Mouse (Mus musculus) natural killer cell, adult 2 months (primary cell): ENCODE results near the gene Ppp1r12a.
"Not testable (repeated sequence)": the region's sequence is repeated elsewhere in the genome, so short reads cannot be mapped to it uniquely, and the experiment has no call there.

Experiments
- DNase-seq, 2 experiments: peaks; one replicate each; pipeline ENCODE4 v3.0.0; 2022; ENCODE audit warnings: low spot score in 2 of 2

The Ppp1r12a gene

DNA sequence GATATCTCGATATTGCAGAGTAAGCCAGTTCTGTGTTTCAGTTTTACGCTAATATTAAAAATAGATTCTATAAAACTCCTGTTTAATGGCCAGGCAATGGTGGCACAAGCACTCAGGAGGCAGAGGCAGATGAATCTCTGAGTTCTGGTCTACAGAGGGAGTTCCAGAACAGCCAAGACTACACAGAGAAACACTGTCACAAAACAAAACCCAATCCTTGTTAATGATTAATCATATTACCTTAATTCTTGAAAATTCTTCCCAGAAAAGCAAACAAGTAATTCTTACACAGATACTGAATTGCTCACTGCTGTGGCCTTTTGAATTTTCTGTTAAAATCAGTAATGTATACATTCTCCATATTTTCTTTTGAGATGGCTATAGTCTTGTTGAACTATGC is 37.0 kb downstream of the Ppp1r12a start:
- DNase-seq, result no peak

DNA sequence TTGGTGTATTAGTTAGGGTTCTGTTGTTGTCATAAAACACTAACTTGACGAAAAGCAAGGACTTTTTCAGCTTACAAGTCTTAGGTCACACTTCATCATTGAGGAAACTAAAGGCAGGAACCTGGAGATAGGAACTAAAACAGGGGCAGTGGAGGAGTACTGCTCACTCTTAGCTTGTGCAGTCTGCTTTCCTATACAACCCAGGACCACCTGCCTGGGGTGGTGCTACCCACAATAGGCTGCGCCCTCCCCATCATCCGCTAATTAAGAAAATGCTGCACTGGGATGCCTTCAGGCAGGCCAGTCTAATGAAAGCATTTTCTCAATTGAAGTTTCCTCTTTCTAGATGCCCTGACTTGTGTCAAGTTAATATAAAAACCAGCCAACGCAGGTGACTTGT is 40.1 kb downstream of the Ppp1r12a start:
- DNase-seq, result no peak

DNA sequence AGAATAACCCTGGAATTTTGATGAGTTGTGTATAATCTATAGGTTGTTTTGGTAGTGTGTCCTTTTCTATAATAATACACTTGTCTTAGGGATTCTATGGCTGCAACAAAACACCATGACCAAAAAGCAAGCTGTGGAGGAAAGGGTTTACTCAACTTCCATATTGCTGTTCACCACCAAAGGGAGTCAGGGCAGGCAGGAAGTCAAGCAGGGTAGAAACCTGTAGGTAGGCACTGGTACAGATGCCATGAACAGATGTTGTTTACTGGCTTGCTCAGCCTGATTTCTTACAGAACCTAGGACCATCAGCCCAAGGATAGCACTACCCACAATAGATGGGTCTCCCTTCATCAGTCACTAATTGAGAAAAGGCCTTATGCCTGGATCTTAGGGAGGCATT is 41.4 kb downstream of the Ppp1r12a start:
- DNase-seq, result no peak

DNA sequence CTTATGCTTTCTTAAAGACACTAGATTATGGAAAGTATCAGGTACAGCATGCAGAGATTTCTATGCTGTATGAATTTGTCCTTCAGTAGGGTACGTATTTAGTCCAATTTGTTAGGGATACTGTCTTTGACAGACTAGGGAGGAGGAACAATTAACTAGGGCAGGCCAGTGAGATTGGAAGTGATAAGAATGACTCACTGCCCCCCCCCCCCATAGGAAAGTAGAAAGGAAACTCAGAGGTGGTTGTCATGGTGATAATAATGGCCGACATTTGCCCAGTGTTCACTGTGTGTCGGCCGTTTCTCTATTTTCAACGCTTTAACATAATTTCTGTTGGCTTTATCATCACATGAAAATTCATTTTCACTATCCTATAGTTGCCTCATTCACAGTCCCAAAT is 47.4 kb downstream of the Ppp1r12a start:
- no peak for DNase-seq

DNA sequence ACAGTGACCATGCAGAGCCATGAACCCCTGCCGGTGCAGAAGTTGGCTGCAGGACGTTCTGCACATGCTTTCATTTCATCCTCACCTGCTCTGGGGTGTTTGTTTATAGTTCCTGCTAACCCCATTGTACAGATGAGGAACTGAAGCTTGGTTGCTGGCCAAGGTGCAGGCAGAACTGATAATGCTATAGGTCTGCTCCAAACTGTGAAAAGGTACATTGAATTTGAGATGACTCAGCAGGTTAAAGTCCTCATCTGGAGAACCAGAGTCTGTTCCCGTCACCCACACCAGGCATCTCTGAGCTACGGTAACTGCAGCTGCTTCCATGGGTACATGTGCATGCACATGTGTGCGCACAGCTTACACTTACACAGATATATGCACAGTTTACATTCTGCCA is 62.4 kb downstream of the Ppp1r12a start:
- no peak for DNase-seq

DNA sequence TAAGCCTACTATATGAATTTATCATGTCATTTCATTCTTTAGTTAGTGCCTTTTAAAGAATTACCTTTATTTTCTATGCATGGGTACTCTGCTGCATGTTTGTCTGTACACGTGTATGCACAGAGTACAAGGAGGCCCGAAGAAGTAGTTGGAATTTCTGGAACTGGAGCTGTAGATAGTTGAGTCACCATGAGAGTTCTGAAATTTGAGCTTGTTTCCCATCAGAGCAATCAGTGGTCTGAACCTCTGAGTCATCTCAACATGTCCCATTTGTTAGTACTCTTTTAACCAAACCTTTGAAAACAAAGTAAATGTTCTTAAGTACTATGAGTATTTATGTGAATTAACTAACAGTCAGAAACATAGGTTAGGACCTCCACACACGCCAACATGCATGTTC is 75.1 kb downstream of the Ppp1r12a start:
- no peak for DNase-seq

DNA sequence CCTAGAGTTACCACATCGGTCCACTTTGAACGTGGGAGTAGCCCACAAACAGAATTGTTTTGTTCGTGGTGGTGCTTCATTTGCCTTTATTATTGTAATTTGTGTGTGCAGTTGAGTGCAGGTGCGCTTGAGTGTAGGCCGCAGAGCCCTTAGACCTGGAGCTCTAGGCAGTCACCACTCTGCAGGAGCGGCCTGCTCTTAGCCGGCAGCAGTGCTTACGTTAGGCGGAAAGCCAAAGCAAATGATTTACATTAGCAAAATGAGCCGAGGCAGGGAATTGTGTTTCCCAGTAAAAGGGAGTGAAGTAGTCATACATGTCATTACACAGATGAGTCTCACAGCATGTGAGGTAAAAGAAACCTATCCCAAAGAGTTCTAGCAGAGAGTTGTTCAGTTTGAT is 77.1 kb downstream of the Ppp1r12a start:
- no peak for DNase-seq

DNA sequence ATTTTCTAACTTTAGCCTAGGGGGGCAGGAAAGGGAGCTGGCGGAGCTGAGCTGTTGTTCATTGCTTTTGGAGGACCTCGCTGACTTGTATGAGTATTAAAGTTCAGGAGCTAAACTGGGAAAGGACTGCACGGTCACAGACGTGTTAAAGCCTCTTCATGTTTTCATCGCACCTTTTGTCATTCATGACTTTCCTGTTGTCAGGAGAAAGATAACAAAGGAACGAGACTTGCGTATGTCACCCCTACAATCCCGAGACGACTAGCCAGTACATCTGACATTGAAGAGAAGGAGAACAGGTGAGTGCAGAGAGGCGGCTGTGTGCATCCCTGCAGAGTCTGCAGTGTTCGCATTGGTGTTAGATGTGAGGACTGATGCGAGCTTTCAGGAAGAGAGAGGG is 88.7 kb downstream of the Ppp1r12a start:
- DNase-seq, result no peak

DNA sequence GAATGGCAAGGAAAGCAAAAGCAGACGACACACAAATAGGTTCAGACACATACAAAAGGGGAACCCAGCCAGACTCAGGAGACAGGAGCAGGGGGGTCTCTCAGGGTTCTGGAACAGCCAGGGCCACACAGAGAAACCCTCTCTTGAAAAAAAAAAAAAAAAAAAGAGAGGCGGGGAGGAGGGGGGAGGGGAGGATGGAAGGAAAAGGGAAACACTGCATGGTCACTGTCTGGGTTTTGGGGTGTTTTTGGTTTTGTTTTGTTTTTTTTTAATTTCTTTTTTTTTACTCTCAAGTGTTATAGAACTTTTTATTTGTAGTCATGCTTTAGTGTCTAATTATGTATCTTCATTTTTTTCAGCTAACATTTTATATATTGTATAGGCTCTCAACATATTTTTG is 89.2 kb downstream of the Ppp1r12a start:
- no peak for DNase-seq

DNA sequence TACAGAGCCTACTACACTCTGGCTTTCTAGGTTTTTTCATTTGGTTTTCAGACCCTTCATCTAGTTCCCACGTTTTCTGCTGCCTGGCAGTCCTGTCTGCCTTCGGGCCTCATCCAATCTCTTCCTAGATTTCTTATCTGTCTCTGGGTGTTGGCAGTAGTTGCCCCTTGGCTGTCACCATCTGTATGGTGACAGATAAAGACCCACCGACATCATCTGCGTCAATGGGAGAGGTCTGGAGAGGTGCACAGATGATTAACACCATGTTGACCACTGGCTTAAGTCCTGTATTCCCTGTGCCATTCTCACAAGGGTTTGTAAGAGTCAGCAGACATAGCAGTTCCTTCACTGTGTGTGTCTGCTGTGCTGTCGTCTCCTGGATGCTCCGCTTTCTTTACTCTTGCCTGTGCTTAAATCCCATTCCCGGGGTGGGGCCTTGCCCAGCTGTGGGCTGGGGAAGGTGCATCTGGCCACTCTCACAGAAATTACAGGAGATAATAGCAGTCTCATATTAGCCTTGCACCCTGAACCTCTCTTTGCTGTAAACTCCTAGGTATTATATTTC is 93.9 kb downstream of the Ppp1r12a start:
- DNase-seq, result no peak

DNA sequence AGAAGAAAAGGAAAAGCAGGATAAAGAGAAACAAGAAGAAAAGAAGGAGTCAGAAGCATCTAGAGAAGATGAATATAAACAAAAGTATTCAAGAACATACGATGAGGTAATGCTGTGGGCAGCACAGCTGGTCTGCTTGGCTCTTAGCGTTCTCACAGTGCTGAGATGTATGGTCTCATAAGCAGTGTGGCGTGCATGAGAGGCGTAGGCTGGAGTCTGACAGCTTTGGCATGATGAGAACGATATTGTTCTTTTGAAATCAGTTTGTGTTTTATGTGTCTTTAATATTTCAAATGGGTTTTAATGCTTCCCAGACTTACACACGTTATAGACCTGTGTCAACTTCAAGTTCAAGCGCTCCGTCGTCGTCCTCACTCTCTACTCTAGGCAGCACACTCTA is 98.9 kb downstream of the Ppp1r12a start:
- DNase-seq, result no peak

DNA sequence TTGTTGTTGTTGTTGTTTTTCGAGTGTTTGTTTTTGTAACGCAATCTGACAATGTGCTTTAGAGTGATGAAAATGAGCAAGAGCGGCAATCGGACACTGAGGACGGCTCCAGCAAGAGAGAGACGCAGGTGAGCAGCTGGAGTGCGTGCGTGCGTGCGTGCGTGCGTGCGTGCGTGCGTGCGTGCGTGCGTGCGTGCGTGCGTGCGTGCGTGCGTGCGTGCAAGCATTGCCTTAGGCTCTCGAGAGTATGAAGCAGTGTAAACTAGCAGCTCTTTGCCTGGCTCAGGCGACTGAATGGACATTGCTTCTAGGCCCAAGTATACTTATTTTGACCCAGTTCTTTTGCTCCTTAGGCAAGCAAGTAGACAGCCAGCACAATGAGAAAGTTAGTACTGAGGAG is 102.6 kb downstream of the Ppp1r12a start:
- no peak for DNase-seq

DNA sequence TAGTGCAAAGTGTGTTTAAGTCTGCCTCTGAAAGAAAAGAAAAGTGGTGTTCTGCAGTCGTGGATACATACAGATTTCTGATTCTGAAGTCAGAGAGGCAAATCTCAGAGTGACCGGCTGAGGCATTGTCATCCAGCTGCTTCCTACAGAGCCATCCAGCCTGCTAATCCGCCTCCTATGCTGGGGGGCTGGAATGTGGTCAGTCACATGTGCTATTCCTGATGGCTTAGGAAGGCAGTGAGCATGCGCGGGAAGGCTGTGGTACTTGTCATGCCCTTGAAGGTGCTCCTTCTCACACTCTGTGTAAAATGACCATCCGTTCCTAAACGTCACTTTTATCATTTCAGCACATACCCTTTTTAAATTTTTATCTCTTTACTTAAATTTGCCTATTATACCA is 109.2 kb downstream of the Ppp1r12a start:
- no peak for DNase-seq

DNA sequence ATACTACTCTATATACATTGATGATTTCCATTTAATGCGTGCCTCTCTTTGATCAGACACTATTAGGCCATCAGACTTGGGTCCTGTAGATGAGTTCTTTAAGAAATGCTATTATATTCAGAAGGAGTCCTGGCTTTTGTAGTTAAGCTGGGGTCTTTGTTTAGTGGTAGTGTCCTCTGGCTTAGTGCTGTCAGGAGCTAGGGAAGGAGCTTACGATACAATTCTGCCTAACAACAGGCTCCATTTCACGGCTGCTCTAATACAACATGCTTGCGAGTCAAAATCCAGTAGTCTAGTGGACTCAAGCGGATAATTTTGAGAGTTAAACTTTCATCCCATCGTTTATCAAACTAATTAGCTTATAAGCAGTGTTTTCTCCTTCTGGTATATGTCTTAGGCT is 114.7 kb downstream of the Ppp1r12a start:
- no peak for DNase-seq

DNA sequence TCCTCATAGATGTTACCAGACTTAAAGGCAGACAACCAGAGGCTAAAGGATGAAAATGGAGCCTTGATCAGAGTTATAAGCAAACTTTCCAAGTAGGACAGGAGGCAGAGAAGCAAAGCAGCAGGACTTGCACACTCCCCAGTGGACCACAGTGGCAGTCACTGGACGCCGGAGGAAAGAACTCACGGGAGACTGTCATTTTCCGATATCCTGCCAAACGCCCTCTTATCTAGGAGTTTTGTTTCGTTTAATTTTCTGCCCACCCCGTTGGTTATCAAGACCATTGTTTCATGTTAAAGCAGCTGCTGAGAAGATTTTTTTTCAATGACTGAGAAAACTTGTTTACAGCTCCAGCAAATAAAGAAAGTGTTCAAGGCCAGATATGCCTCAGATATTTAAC is 115.2 kb downstream of the Ppp1r12a start:
- no peak for DNase-seq

DNA sequence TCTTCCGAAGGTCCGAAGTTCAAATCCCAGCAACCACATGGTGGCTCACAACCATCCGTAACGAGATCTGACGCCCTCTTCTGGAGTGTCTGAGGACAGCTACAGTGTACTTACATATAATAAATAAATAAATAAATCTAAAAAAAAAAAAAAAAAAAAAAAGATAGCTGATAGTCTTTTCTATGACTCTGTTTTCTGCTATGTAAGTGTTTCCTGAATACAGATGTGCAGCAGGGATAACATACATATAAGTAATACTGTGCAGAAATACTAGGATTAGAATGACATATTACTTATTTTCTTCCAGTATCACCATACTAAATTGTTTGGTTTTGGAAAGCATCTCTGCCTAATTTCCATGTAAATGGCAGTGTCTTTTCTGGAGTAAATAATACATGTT is 119.1 kb downstream of the Ppp1r12a start:
- DNase-seq, result not testable (repeated sequence)

DNA sequence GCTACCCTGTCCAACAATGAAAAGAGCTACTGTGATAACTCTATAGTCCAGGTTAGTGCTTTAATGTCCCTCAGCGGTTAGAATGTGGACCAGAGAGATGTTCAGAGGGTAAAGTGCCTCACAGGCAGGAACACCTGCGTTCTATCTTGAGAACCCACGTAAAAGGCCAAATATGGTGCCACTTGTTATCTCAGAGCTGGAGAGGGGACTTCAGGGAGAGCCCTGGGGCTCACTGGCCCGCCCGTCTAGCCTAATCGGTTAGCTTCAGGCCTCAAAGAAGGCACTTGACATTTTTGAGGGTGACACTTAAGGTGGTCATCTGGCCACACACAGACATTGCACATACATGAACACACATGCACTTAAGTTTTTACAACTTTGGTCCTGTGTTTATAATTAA is 120.4 kb downstream of the Ppp1r12a start:
- DNase-seq, result no peak

DNA sequence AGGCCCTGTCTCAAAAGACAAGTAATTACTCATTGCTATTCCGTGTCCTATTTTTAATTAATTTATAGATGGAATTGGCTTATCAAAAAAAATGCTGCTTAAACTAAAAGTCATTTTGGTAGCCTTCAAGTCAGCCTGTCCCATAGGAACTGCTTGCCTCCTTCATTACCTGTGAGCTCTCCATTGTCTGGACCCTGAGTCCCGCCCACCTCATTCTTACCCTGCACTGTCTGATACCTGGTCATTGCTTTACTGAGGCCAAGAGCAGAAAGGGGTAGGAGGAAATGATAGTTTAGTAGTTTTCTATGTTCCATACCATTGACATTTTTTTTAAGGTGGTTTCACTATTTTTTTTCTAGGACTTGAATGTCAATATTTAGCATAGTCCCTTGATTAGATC is 121.4 kb downstream of the Ppp1r12a start:
- no peak for DNase-seq

DNA sequence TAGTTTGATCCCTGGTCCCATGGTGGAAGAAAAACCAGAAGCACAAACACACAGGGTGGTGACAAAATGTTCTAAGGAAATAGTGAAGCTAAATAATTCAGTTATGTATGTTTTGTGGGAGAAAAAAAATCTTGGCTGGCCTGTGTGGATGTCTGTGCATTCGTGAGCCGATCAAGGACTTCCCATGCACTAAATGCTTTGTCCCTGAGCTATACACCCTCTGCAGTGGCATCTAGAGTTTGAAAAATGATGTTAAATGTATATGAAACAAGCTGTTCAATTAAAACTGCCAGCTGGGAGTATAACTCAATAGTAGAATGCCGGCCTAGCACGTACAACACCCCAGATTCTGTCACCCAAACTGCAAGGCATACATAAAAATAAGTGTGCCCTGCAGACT is 121.8 kb downstream of the Ppp1r12a start:
- no peak for DNase-seq

DNA sequence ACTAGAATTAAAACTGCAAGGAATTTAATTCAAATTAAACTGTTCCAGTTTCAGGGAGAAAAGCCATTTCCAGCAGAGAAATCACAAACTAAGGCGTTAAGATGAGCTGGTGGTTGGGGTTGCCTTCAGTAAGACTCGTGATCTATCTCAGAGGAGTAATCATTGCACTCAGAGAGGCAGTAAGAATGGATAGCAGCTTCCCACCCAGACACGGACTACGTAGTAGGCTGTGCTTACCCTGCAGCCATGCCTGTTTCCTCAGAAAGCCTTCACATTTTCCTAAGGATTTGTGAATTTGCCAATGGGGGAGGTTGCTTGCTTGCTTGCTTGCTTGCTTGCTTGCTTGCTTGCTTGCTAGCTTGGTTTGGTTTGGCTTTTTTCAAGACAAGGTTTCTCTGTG is 122.5 kb downstream of the Ppp1r12a start:
- DNase-seq, result no peak

DNA sequence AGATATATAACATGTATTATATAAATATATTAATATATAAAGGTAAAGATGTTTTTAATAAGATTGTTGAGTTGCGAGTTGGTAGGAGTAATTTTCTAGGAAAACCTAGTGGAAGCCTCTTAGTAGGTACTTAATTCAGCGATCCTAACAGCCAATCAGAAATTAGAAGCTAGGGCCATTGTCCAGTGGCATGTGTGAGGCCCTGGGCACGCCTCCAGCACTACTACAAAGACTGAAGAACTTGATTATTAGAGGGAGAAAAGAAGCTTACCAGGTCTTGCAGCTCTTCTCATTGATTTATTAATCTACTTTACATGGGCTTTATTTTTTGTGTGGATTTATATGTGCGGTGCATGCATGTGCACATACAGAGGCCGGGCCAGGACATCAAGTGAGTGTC is 123.0 kb downstream of the Ppp1r12a start:
- no peak for DNase-seq

DNA sequence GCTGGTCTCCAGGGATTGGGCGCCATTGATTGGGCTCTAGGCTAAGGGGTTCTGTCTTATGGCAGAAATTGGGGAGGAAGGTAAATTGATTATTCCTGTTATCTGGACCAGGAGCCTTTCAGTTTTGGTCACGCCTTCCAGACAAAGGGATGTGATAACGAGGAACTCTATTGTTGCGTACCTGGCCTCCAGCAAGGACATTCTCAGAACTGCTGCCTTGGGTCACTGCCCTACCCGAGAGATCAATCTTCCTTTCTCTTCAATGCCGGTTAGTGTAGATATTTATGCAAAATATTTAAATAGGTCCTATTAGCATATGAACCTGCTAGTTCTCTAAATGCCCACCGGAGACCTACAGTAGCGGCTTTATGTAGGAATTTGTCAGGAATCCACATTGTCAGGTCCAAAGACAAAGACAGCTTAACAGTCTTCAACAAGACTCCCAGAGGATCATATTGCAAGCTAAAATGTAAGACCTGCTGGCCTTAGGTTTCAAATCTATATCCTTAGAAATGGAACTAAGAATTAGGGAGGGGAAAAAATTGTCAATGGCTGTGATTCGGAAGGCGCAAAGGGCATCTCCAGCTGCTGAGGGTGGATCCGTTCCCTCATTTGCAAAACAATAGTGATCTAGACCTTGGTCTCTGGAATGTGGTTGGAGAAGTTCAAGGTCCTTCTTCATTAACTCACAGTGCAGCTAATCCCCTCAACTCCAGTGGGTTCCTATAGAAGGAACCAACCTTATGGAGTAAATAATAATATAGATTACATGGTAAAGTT is 124.9 kb downstream of the Ppp1r12a start:
- DNase-seq, result no peak

DNA sequence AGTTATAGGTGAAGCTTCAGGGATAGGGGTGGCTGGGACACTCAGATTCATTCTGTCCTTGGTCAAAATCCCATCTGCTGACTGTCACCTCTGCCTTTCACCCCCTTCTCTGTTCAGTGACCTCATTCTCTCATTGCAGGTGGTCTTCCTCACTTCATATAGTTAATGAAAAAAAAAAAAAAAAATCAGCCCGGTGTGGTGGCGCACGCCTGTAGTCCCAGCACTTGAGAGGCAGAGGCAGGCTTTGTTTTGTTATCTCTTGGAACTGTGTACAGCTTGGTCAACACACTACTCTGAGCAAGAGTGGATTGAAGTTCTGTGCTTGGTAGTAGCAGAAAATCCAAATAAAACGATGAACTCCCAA is 125.4 kb downstream of the Ppp1r12a start:
- no peak for DNase-seq

DNA sequence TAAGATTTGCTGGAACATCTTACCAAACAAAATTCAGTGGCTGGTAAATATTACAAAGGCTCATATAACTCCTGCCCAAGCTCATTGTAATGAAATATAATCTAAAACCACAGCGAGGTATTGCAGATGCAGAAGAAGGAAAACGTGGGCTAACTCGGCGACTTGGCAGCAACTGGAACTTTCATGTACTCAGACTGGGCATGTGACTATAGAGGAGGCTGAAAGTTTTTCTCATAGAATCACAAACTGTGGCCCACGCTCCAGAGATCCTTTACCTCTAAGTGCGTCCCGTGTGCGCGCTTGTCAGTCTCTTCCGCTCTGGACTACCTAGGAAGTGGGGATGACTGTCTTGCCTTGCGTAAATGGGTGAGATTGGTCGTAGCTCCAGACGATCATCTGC is 128.1 kb downstream of the Ppp1r12a start:
- no peak for DNase-seq
